Mouse (Mus musculus) 3134 (cell line): Measurements from ENCODE around the gene Galnt16.

Source experiments
- DNase-seq: peaks from one replicate; pipeline ENCODE4 v3.0.0-alpha.2; 2011; ENCODE audit warnings: low spot score; ENCODE audit not compliant: insufficient read length; ENCODE audit errors: extremely low read depth

Gene Galnt16

GRCm38 (mm10) chr12:80517977-80518376 is at the start of gene Galnt16:
Gene Galnt16 (plus strand): TSS chr12:80518277.
- DNase-seq, result no peak

GRCm38 (mm10) chr12:80470206-80470605 is 47.9 kb upstream of the Galnt16 start:
- DNase-seq, result no peak

GRCm38 (mm10) chr12:80471926-80472325 is 46.2 kb upstream of the Galnt16 start:
- DNase-seq, result no peak

- DNase-seq, result no peak
Observed at GRCm38 (mm10) chr12:80473731-80474130, 44.3 kb upstream of the Galnt16 start.

GRCm38 (mm10) chr12:80479986-80480385 is 38.1 kb upstream of the Galnt16 start:
- DNase-seq, result no peak

DNA sequence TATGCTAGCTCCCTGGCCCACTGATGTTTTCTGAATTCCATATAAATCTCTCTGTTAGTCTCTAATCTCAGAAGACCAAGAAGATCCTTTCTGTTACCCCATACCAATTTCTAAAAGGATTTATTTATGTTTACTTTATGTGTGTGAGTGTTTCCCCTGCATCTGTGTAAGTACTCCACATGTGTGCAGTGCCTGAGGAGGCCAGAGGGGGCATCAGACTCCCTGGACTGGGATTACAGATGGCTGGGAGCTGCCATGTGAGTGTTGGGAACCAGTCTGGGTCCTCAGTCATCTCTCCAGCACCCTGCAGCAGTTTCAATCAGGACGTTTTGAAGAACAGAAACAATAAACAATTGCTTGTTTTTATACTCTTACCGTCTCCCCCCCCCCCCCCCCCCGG is 34.7 kb upstream of the Galnt16 start:
- DNase-seq, result no peak

DNA sequence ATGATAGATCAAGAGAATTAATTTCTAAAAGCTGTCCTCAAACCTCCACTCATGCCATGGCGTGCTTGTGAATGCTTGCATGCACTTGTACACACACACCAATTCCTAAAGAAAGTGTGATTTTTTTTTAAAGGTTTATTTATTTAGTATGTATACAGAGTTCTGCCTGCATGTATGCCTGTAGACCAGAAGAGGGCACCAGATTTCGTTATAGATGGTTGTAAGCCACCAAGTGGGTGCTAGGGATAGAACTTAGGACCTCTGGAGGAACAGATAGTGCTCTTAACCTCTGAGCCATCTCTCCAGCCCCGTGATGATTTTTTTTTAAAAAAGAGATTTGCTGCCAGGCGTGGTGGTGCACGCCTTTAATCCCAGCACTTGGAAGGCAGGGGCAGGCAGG is 24.8 kb upstream of the Galnt16 start:
- DNase-seq, result no peak

DNA sequence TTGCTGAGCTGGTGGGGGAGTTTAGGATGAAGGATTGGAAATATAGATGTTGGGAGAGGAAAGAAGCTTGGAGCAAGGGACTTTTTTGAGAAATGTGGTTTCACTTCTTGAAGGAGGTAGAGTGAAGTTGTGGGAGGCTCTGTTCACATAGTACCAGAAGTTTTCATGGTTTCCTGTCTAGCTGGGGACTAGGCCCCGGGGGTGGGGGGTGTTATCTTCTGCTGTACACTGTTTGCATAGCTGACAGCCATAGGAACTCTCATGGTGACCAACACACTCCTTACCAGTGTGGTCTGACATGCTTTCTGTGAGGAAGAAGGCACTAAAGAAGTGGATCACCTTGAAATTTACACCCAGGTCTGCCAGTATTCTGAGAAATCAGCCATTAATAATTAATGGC is 22.4 kb upstream of the Galnt16 start:
- DNase-seq, result no peak

- DNase-seq, result no peak
Observed at GRCm38 (mm10) chr12:80498356-80498755, 19.7 kb upstream of the Galnt16 start.

DNA sequence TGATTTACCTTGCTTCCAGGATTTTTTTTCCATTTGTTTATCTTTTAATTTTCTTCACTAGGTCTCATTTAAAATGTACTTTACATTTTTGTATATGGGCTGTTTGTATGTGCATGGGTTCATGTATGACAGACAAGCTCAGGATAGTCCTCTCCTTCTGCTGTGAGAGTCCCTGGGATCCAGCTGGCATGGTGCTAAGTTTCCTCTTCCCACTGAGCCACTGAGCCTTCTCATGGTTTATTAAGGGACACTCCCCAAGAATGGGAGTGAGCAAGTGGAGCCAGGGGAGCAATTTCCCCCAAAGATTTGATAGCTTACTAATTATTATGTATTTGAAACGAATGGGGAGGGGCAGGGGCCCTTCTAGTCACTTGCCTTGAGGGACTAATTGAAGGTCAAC is 17.6 kb upstream of the Galnt16 start:
- no peak for DNase-seq

- no peak for DNase-seq
Observed at GRCm38 (mm10) chr12:80504718-80505117, 13.4 kb upstream of the Galnt16 start.

DNA sequence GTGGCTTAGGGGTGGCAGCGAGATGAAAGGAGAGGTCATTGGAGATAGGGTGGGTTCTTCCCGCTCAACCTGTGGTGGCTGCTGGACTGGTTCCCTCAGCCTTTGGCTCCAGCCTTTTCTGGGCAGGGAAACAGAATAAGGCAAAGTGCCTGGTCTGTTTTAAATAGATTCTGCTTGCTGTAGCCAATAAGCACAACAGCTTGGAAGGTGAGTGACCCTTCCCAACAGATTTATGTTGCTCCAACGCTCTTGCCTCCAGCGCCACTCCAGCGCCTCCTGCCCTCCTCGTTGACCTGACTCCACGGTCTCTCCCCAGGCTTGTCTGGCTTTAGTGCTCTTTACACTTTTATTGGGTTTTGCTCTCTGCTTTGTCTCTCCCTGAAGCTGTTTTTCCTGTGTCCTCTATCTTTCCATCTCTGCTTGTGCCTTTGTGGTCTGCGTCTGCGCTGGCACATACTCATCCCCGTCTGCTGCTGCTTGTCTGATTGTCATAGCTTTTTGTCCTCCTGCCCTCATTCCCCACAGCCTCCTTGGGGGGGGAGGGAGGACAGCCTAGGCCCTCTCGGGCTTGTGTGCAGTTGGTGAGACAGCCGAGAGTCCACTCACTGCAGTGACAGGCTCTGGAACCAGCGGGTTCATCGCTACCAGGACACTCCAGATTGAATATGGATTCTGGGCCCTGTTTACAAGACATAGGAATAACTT is 10.9 kb upstream of the Galnt16 start:
- no peak for DNase-seq

DNA sequence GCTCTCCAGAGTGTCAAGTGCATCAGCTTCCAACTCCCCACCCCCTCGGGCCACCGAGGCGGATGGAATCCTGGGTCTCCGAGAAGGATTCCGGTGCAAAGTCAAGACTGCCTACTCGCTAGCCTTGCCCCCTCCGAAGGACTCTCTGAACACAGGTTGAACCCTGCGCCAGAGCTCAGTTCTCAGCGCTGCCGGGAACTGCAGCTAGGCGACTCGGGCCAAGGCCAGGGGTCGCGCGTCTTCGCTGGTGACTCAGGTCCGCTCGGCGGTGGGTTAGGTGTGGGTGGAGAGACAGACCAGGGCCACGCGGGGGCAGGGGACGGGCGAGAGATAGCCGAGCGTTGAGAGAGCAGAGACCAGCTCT is 298 bp downstream of the Galnt16 start:
- DNase-seq, result no peak

DNA sequence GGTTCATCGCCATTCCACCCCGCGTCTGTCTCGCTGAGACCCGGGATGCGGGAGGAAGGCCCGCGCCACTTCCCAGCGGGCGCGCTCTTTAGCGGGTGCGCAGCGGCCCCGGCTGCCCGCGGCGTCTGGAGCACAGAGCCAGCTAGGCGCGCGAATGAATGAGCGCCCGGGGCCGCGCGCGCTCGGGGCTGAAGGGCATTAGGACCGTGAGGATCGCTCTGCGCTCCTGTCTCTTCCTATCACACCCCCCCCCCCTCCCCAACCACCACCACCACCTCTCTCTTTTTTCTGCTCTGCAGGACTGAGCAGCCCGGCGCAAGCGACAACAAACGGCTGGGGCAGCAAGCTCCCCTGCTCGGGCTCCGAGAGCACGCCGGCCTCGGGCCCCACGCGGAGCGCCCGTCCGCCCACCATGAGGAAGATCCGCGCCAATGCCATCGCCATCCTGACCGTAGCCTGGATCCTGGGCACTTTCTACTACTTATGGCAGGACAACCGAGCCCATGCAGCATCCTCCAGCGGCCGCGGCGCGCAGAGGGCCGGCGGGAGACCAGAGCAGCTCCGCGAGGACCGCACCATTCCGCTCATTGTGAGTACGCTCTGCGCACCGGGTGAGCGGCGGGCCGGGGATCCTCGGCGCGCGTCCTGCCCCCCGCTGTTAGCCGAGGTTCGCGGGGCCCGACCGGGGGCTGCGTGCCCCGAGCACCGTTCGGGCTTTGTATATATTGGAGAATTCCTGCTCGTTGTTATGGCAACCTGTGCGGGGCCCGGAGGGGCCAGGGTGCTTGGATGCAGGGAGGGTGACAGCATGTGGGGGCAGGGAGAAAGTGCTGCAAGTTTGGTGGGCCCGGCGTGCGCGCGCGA is 912 bp downstream of the Galnt16 start:
- DNase-seq, result no peak

DNA sequence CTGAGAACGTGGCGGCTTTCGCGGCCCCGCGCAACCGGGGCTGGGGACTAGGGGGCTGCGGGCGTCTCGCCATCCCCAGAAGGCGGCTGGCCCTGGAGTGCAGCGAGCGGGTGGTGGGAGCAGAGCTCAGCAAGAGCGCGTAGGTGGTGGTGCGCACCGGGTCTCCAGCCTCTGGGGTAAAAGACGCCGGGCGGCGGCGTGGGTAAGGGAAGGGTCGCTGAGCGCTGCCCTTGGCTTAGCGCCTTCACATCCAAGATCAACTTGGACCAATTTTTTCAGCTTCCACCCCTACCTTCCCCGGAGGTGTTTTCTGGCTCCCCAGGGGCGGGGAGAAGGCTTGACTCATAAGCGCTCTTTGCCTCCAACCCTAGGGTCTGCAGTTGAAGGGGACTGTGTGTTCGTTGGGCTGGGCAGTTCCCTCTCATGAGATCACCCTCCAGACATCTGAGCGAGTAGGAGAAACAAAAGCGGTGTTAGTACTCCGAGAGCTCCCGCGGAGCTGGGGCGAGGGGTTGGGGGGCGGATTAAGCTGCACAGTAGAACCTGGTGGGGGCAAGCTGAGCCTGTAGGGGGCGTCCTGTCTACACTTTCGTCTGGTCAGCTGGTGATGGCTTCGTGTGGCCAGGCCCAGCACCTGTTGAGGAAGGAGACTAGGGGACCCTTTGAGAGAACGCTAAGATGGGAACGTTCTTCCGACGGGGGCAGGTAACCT is 1.7 kb downstream of the Galnt16 start:
- DNase-seq, result no peak

- no peak for DNase-seq
Observed at GRCm38 (mm10) chr12:80522006-80522405, 3.9 kb downstream of the Galnt16 start.

- DNase-seq, result no peak
Observed at GRCm38 (mm10) chr12:80524276-80524921, 6.3 kb downstream of the Galnt16 start.

DNA sequence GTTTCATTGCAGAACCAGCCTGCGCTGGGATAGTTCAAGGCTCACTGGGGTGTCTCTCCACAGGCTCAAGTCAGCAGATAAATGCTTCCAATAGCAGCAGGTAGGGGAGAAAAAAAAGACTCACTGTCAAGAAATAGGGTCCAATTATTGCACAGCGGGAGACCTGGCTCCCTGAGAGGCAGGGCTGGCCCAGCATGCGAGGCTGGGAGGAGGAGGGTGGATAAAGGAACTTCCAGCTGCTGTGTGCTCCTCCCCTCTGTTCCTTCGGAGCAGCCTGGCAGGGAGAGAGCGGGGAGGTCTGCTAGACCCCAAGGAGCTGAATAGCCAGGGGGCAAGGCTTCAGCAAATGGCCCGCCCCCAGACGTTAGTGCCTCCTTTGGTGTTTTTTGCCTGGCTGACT is 7.4 kb downstream of the Galnt16 start:
- no peak for DNase-seq

- no peak for DNase-seq
Observed at GRCm38 (mm10) chr12:80526511-80526910, 8.4 kb downstream of the Galnt16 start.

DNA sequence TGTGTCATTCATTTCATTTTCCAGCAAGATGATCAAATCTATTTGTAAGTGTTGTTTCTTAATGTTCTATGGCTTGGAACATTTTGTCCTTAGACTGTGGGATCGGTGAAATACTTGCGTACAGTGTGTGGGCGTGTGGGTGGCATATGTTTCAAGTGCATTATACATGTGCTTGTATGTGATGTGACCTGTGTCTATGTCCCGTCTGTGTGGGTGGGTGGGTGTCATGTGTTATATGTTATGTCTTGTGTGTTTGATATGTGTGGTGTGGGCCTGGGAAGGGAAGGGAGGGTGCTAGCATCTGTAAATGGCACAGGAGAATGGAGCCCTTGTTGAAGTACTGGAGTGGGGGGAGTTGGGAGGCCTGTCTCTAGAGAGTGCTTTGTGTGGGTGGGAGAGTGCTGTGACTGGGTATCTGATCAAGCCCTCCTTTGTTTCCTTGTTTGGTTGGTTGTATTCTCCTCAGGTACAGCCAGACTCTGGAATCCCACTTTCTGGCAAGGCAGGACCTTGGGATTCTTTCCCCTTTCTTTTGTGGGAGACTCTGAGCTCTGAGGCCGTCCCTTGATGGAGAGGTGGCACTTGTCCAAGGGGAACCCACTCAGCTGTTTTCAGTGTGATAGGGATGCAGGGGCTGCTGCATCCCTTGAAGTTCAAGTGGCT is 9.8 kb downstream of the Galnt16 start:
- DNase-seq, result no peak

DNA sequence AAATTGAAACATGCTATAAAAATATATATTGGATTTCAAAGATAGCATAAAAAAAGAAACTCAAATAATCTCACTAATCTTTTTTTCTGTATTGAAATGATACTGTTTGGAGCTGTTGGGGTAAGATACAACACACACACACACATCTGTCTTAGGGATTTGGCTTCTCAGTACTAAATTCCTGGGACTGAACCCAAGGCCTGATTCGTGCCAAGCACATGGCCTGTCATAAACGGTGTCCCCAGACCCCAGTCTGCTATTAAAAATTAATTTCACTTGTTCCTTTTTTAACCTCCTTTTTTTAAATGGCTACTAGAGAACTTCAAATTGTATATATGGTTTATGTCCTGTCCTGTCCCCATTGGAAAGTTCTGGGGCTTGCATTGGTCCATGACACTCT is 12.0 kb downstream of the Galnt16 start:
- no peak for DNase-seq
